ENCODE assay signal across 8 mouse cellular contexts in the genomic region with DNA sequence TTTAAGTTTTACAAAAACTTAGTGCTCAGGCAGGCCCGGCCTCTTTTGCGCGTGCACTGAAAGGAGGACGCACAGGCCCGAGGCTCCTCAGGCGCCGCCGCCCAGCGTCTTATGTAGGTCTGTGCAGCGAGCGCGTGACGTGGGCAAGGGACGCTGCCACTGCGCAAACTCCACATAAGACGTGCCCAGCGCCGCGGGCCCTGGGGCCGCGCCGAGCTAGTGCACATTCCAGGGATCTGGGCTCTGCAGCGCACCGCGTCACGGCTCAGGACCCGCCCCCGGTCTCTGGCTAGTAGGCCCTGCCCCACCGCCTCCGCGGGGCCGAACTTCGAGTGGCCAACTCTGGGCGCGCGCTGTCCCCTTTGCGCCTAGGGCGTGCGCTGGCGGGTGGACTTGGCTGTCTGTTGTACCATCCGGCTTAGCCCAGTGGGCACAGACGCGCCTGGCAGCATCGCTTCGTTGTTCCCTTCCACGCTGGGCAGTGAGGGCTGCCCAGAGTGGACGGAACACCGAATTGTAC. TPM values are rescaled to one million over a fixed set of nuclear protein-coding genes. Genes with fewer than 3 reads are reported as not detected.
A peak's percentile ranks its signal among the peaks of the same experiment; 100 is the strongest.
DNase-seq lines count a peak whose midpoint lies in the region; ATAC-seq and TF ChIP-seq lines count a peak whose summit lies in the region.

No protein-coding gene starts in this region.

- no peaks in the 10 kb centered on the region for H3K27me3 ChIP-seq in Patski
- H3K27me3 ChIP-seq in hindbrain, embryonic 13.5 days = no peaks in the 10 kb centered on the region

- DNase-seq in Patski (ENCODE audit: low read depth, low spot score) = no peak
- peak; percentile 97 to 99 for DNase-seq in cerebellum, postnatal 14 days
- DNase-seq in frontal cortex, postnatal 14 days (ENCODE audit: low spot score in 2 of 2) = peak; percentile 97 to 99
- peak; percentile 97 to 98 for DNase-seq in layer of hippocampus, postnatal 36 days
- DNase-seq in lung, postnatal 36 days = peak; percentile 100
- DNase-seq in retina, postnatal 1 day = peak; percentile 100
- DNase-seq in urinary bladder, adult 18-20 months (ENCODE audit: low spot score in 2 of 2) = peak; percentile 91 to 98

- POLR2A ChIA-PET in Patski (lab: Charles Lee) = interaction anchor here (0.6 to 5.0 kb wide), 12 partner anchors 55 to 326 kb away, joined by 3 to 38 read pairs (median 4); no protein-coding TSS in a partner anchor

- H3K36me3 ChIP-seq in hindbrain, embryonic 13.5 days = peaks cover 7% of the 10 kb centered on the region

- H3K27ac ChIP-seq in hindbrain, embryonic 13.5 days = peak overlapping the region; percentile 99

- peak overlapping the region; percentile 72 for H3K4me2 ChIP-seq in hindbrain, embryonic 13.5 days

- H3K9me3 ChIP-seq in hindbrain, embryonic 13.5 days = no peaks in the 10 kb centered on the region

- in situ Hi-C loops in Patski (cut with MboI; ENCODE audit: low pct_unique_long_range_greater_than_20kb) = no loop called here

- H3K4me1 ChIP-seq in hindbrain, embryonic 13.5 days (replicated peaks) = peaks cover 54% of the 10 kb centered on the region

- under 1% methylated on average over 48 of the region's 48 CpGs for WGBS in hindbrain, embryonic 13.5 days

- ATAC-seq in Patski = peak; percentile 68
- ATAC-seq in hindbrain, embryonic 13.5 days (ENCODE audit: low FRiP score) = peak; percentile 92

- H3K4me3 ChIP-seq in hindbrain, embryonic 13.5 days = peak overlapping the region; percentile 100

- TF ChIP-seq CTCF in Patski (IDR thresholded peaks at IDR 0.05) = no peak

- CTCF ChIA-PET in Patski (lab: Charles Lee) = interaction anchor here (0.9 to 1.6 kb wide), 5 partner anchors 46 to 254 kb away, joined by 3 read pairs; no protein-coding TSS in a partner anchor

- H3K9ac ChIP-seq in hindbrain, embryonic 13.5 days = peak overlapping the region; percentile 93

RNA-seq across cellular contexts. Expression of gene Irf2bp2, which starts 0.8 kb away (rescaled TPM):
- 61.2 TPM for polyA plus RNA-seq in Patski (2021)
- polyA plus RNA-seq in hindbrain, embryonic 13.5 days (2015; fragmentation: Nextera tagmentation; extraction: Ambion mirVana) = 9.0 TPM in 2 replicates
- 10 to 100 TPM; 61.4 to 61.6 TPM for total RNA-seq in layer of hippocampus, postnatal 36 days (2021)
